Mouse (Mus musculus) embryonic fibroblast, embryonic 13.5 days (primary cell): ENCODE data around the gene Tmeff2.

ENCODE experiments used
- CTCF ChIP-seq: IDR thresholded peaks from 2 replicates; pipeline ENCODE4 v1.5.1; 2011; ENCODE audit warnings: mild to moderate bottlenecking, control low read depth, low read length, moderate library complexity, borderline replicate concordance; ENCODE audit not compliant: insufficient read depth
- POLR2A ChIP-seq: IDR thresholded peaks from 2 replicates; pipeline ENCODE4 v1.6.1; 2011; ENCODE audit warnings: low read depth, mild to moderate bottlenecking, control low read depth, low read length, moderate library complexity

GRCm38 (mm10) chr1:51104698-51105097, 204.3 kb downstream of the Tmeff2 start:
- TF ChIP-seq CTCF (no peak), POLR2A (no peak)
